Mouse (Mus musculus): ENCODE measurements at regions not wholly inside any gene's neighbourhood (a gene's known extent, or its start where the extent isn't known, plus 50 kb on each side); places are given as distances from the start of the nearest gene placed in this dataset.

DNA sequence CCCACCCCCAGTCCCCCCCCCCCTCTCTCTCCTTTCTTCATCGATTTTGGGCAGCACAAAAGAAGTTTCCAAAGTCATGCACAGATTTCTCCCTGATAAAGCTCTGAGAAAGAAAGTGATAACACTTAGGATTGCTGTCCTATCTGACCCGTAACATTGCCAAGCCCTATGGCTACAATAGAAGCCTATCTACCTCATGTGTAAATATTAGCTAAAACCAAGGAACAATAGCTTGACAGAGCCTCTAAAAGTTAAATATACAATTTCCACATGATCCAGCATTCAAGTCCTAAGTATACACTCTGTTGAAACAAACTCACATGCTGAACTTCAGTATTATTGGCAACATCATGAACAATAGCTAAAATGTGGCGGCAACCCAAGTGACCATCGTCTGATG, 864.9 kb downstream of the Efnb2 start:
- no peak for DNase-seq

DNA sequence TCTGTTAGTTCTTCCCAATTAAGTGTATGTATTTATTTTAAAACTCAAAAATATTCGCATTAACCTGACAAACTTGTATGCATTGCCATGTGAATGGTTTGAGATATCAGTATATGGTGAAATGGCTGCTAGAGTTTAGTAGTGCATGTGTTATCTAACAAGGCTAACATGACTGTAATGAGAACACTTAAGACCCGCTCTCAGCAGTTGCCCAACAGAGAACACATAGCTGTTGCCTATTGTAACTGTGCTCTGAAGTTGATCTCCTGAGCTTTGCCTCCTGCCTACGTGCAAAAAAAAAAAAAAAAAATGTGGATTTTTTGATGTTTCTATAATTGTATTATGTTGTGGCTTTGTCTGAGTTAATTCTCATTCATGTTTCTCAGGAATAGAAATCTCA, 897.2 kb downstream of the Efnb2 start:
- no peak for DNase-seq

DNA sequence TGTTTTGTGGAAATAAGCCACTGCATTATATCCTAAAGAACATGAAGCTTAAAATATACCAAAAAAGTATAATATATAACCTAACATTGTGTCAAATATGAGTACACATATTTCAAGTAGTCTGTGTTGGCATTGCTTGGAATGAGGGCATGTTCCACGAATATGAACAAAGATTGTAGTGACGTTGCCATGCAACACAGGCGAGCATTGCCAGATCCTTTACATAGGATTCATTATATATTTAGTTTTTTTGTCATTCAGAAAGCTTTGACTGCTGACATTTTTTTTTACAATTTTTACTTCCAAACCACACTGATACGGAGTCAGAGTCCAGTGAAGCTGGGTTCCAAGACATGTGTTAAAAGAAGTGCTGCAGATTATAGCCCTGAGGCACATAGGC, 900.1 kb downstream of the Efnb2 start:
- no peak for DNase-seq

DNA sequence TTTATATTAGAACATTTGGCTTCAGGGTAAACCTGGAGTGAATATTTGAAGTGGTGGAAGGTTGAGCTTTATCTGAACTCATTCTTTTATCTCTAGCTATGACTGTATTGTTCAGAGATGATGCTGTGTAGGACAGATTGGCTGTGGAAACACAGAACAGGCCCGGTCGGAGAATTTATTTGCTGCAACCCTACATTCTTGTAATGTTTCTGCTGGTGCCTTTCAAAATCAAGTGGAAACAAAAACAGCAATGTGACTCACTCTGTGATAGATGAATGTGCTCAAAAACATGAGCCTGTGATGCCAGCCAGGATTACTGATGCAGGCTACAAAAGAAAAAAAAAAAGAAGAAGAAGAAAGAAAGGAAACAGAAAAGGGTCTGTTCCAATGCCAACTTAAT, 928.3 kb downstream of the Efnb2 start:
- DNase-seq: peak in 1 of 2 experiments; percentile 2

DNA sequence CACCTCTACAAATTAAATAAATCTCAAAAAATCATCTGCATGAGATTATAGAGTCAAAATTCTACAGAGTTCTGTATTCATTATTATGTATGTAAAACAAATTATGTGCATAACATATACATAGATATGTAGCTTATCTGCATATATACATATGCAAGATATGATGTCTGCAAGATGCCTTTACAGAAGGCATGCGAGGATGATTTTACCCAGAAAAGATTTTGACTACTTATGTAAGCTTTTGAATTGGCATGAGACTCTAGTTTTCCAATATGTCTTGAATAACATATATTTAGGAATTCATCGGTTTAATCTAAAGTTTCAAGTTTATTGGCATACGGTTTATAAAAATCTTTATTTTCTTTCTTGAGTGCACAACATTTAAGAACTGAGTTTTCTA, 939.2 kb downstream of the Efnb2 start:
- no peak for DNase-seq

DNA sequence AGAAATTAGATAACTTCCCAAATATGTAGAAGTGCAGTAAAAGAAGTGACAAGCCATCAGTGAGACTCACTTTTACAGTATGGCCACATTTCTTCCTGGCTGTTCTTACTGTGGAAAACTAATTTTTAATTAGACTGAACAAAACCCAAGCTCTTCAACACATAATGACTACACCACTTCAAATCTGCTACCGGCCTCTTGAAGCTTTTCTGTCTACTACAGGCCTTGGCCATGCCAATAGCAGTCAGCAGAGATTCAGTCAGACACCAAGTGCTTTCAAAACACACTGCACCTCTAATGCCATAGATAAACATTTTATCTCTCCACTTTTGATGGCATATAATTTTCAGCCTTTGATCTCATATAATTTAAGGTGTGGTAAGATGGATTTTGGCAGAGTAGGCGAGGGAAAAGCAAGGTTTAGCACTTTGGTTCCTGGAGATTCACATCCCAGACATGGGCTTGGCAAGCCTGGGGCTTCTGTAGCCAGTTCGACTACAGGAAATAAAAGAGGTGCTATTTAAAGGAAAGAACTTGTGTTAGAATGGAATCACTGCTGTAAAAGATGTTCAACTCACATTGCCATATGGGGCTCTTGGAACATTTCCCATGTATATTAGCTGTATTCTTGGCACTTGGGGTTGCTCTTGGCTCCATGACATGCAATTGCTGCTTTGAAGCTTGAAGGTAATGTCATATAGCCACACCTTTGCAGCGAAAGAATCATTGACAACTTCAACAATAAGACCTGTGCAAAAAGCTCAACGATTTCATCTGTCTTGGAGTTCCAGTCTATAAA, 941.9 kb downstream of the Efnb2 start:
- DNase-seq: no peak

DNA sequence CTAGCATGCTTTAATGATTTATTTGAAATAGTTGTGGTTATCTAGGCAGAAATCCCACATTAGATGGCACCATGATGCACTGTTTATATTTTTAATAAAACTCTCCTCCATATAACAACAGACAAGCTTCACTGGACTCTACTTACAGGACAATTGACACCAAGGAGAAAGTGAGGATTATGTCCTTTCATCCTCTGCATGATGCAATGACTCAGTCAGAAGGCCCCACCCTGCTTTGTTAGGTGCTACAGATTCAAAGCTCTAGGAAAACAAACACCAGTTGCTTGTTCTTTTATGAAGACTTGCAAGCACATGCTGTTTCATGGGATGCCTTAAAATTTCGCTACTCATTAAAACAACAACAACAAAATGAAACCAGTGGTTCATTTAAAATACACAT, 950.3 kb downstream of the Efnb2 start:
- DNase-seq: no peak

DNA sequence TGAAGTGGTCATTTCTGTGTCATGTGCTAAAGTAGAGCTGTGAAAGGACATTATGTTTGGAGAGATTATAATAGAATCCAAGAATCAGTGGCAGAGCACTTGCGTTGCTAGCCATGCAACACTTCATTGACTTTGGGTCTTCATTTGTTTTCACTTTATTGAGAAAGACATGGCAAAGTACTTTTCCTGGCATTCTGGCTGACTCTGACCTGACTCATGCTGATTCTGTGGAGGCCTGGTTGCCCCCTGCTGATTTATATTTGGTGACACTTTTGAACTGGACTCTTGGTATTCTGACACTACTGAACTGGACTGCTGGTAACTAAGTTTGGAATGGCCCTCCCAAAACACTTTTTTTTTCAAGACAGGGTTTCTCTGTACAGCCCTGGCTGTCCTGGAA, 951.6 kb downstream of the Efnb2 start:
- no peak for DNase-seq

DNA sequence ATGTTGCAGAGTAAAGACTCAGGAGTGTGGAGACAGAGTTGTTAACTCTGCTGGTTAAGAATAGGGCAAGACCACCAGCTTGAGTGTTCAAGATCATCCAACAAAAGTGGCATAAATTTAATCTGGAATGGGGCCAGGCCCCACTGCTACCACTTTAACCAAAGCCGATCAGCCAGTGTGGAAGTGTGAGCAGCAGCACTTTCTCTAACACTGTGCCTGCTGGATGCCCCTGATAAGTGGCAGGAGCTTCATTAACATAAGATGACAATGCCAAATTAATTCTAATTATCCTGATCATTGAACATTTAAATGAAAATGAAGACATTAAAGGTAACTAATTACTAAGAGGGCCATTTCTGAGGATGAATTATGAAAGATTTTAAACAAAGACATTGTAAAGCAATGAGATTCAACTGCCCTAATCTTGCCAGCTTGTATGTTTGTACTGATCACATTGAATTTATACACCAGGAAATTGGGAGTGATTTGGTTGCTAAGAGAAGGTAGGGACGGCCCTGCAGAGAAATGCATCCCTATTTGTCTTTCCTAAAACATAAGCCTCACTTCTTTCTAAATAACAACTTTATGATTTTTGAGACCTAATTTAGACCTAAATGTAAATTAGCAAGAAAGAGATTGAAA, 969.6 kb downstream of the Efnb2 start:
- DNase-seq: no peak

DNA sequence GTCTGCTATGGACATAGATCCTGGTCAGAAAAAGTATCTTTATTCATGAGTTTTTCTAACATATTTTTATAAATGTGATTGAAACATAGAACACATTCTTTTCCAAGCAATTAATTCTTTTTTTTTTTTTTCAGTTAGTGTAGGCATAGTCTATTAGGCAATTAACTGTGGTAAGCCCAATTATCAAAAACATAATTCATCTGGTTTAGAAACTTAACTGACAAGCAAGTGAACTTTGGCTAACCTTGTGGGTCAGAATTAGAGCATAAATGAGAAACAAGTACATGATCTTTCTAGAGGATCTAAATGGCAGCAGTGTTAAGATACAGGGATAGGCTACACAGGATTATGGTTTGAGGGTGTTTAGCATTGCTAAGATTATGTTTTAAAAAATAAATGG, 1007.2 kb downstream of the Efnb2 start:
- no peak for DNase-seq

Measured in heart, adult 18-20 months (tissue).